Mouse (Mus musculus) mammary gland, adult 2 months (tissue): ENCODE results near the gene Gdpd5. TPM values are rescaled to one million over a fixed set of nuclear protein-coding genes. Genes with fewer than 3 reads are reported as not detected.

Experiments
- polyA plus RNA-seq: library from polyadenylated mRNA; depleted of rRNA; stranded (reverse); fragments of >200 nt; gene quantifications from 2 replicates; pipeline ENCODE4 v1.2.3, GENCODE M21; 2012; ENCODE audit warnings: low replicate concordance; rRNA removed

Gene Gdpd5
- polyA plus RNA-seq, result 17.7 and 28.7 TPM in 2 replicates

DNA sequence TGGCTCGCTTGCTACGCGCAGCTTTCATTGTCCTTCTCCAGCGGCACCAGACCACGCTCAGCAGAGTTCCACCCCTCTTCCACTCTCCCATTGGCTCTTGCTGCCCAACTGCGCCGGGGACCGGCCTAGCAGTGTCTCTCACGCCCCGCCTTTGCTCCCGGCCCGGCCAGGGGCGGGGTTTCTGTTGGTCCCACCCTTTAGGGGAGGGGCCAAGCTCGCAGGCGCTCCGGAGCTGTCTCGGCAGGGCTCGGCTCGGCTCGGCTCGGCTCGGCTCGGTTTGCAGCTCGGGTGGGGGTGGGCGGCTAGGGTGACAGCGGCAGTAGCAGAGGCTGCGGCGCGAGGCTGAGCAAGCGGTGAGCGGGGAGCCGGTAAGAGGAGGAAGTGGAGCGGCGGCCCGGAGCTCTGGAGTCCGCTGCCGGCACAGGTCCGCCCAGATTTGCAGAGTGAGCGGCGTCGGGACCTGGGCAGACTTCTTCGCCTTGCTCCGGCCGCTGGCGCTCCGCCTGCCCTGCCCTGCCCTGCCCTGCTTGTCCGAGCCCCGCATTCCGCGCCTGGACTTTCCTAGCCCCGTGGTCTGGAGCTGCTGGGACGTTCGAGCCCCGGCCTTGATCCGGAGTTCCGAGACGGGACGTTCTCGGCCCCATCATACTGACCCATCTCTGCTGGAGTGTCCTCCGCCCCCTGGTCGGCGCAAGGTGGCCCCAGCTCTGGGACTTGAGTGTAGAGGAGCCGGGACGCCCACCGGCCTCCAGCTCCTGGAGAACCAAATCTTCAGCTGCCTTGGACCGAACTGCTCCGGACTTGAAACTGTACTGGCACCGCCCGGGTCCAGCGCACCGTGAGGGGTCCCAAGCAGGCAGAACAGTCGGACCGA, at the start of gene Gdpd5:
Gdpd5 (plus strand) TSS at position 201 of the 874 bp plus-strand sequence.

DNA sequence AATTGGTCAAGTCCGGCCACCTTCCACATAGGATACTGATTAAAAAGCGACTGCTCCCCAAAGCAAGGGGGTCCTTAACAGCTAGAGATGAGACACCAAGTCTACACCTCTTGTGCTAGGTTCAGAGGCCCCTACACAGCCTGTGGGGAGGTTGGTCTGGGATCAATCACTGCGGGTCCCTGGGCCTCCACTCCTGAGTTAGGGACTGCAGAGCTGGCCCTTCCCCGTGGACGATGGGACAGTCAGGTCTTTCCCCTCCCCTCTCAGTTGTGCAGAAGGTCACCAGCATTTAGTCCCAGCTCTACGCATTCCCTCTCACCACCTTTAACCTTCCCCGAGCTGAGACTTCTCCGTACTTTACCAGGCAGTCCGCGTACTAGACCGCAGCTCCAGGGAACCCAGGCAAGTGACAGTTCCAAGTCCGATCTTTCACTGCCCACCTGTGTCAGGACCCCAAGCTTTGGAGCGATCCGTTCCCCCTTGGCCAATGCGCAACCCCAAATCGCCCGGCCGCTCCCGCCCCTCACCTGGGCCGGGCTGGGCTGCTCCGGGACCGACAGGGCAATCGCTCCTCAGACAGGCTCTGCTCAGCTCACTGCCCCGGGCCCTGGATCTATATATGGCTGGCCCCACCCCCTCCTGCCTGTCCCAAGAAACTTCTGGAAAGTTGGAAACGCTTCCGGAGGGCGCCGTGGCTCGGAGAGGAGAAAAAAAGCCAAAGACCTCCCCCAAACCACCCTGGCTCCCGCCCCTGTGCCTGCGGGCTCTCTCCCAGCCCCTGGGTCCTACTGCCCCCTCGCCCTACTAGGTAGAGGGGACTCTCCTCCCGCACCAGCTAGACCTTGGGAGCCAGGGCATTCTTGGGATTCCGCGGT, 28.5 kb upstream of the Gdpd5 start, which contains the start of gene Serpinh1:
Serpinh1 (minus strand) TSS at position 714 of the 875 bp plus-strand sequence.

DNA sequence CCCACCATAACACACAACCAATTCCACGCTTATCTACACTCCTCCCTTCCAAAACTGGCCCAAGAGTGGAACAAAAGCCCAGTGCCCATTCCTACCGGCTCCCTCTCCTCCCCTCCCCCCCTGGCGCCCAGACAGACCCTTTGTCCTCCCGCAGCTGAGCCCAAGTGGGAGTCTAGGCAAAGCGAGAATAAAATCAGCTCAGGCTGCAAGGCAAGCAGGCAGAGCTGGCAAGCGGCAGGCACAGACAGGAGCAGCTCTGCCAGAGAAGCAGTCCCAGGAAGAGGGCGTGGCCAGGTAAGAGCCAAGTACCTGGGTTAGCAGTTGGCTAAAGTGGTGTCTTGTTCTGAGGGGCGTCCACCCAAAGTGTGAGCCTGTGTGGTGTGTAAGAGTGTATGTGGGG, 84.6 kb downstream of the Gdpd5 start, which contains the start of gene Klhl35:
Klhl35 (plus strand) TSS at position 194 of the 400 bp plus-strand sequence.

DNA sequence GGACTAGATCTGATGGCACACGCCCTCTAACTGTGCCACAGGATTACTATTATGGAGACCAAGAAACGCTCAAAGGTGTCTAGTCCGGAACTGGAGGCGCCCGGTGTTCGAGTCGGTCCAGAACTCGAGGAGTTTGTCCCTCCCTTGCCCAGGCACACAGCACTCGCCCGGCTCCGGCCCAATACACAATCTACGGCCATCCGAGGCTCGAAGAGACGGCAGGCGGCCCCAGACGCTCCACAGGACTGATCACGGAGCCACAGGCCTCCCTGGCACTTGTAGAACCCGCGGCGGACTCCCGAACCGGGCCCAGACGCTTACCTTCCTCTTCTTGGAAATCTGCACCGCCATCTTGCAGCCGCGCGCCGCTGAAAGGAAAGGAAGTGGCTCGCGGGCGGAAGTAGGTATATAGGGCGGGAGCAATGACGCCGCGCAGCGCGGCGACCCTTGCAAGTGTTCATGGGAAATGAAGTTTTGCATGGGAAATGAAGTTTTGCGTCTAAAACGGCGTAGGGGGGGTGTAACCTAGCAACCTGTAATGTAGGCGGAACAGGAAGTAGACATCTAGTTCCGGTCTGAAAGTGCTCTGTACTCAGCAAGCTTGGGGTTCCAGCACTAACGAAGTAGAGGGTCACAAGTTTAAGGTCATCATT, 102.2 kb downstream of the Gdpd5 start, which contains the start of gene Rps3:
Rps3 (minus strand) TSS at position 468 of the 653 bp plus-strand sequence.

Other genes with a start within 250 kb of the Gdpd5 start
- 14.4 and 112 TPM in 2 replicates for gene Uvrag, start 240.3 kb upstream of the Gdpd5 start, polyA plus RNA-seq
- 1,800 and 2,089 TPM in 2 replicates for gene Dgat2, start 198.7 kb upstream of the Gdpd5 start, polyA plus RNA-seq
- 5.5 and 13.1 TPM in 2 replicates for gene Mogat2, start 142.8 kb upstream of the Gdpd5 start, polyA plus RNA-seq
- 10.1 and 11.3 TPM in 2 replicates for gene Map6, start 114.0 kb upstream of the Gdpd5 start, polyA plus RNA-seq
- gene Serpinh1, start 28.2 kb upstream of the Gdpd5 start, polyA plus RNA-seq, result 471 and 781 TPM in 2 replicates
- 0.60 and 1.8 TPM in 2 replicates for gene Klhl35, start 84.6 kb downstream of the Gdpd5 start, polyA plus RNA-seq
- 244 and 316 TPM in 2 replicates for gene Rps3, start 102.3 kb downstream of the Gdpd5 start, polyA plus RNA-seq
- 52.1 and 56.6 TPM in 2 replicates for gene Arrb1, start 154.1 kb downstream of the Gdpd5 start, polyA plus RNA-seq
- gene Tpbgl, start 245.7 kb downstream of the Gdpd5 start, polyA plus RNA-seq, result 12.1 and 26.1 TPM in 2 replicates